Mouse (Mus musculus) E14TG2a.4 (cell line): Measurements from ENCODE around the gene Kif28.

Experiments used
- CTCF ChIP-seq: conservative IDR thresholded peaks from 2 replicates; pipeline ENCODE4 v1.5.1; 2014; ENCODE audit warnings: low read length
- NANOG ChIP-seq: IDR thresholded peaks from 2 replicates; pipeline ENCODE4 v1.6.1; 2014; ENCODE audit warnings: borderline replicate concordance, low read length, mixed read lengths

- TF ChIP-seq CTCF, result no peak
- TF ChIP-seq NANOG, result no peak
Measured at GRCm38 (mm10) chr1:179687966-179688365, 57.1 kb downstream of the Kif28 start.
